Mouse (Mus musculus): ENCODE measurements around the gene Lnx1.

- no peak for TF ChIP-seq CTCF (IDR thresholded peaks at IDR 0.05; ENCODE audit: low read depth)
- no peak for TF ChIP-seq EP300 (IDR thresholded peaks at IDR 0.05; ENCODE audit: low read depth)
Measured at GRCm38 (mm10) chr5:74682735-74683134, 20.0 kb downstream of the Lnx1 start.
